Mouse (Mus musculus) left cerebral cortex, adult 2 months (tissue): Measurements from ENCODE around the gene 1810010D01Rik. TPM values are rescaled to one million over a fixed set of nuclear protein-coding genes. Genes with fewer than 3 reads are reported as not detected.
A peak's percentile ranks its signal among the peaks of the same experiment; 100 is the strongest.

Experiments used
- DNase-seq, 2 experiments: peaks; one replicate each; pipeline ENCODE4 v3.0.0; 2021 to 2022; ENCODE audit warnings: low spot score in 2 of 2, mixed read lengths in 1 of 2; ENCODE audit errors: extremely low spot score in 1 of 2
- H3K27ac ChIP-seq: fragments of 200-600 bp; 2 replicates; pipeline ENCODE4 v1.8.1; 2022
- H3K4me3 ChIP-seq: fragments of 200-600 bp; 2 replicates; pipeline ENCODE4 v1.8.1; 2022
- CTCF ChIP-seq: fragments of 200-600 bp; IDR thresholded peaks from 2 replicates; pipeline ENCODE4 v1.8.1; 2022; ENCODE audit warnings: antibody characterized with exemption, mild to moderate bottlenecking, moderate library complexity
- intact Hi-C: fragments of 180-260 bp; cut with DNase I; formaldehyde crosslinking; loops from one replicate; pipeline ENCODE4 v1.15.1; 2025
- total RNA-seq, 2 experiments: library from RNA; stranded (reverse); gene quantifications; 2 replicates each; pipeline ENCODE4 v1.2.3; 2021

Gene 1810010D01Rik
- total RNA-seq, 2 experiments from 2014 or later = 1.2 to 1.8 TPM

- Histone ChIP-seq H3K27ac (peak overlapping the region; percentile 74), H3K4me3 (no peak overlapping the region)
- intact Hi-C loops = no loop called here
- no peak for DNase-seq
- TF ChIP-seq CTCF = no peak
Measured at GRCm38 (mm10) chr7:145206801-145207200, 1.1 kb downstream of the 1810010D01Rik start.

GRCm38 (mm10) chr7:145206056-145206610, 1.8 kb downstream of the 1810010D01Rik start:
- no peak overlapping the region for H3K4me3 ChIP-seq
- no peak; the same call in 1 of the 2 replicates for TF ChIP-seq CTCF
- intact Hi-C loops = no loop called here
- DNase-seq = peak; percentile 54 to 72
- peak overlapping the region; percentile 74 for H3K27ac ChIP-seq

GRCm38 (mm10) chr7:145205363-145205902, 2.5 kb downstream of the 1810010D01Rik start:
- no peak for DNase-seq
- H3K4me3 ChIP-seq = no peak overlapping the region
- intact Hi-C loops = no loop called here
- TF ChIP-seq CTCF = no peak
- H3K27ac ChIP-seq = peak overlapping the region; percentile 60; the same call in 1 of the 2 replicates

- intact Hi-C loops = loop anchor here (5.0 kb wide), 1 partner anchor 172 kb away; no protein-coding TSS in a partner anchor
Measured at GRCm38 (mm10) chr7:145199711-145200110, 8.2 kb downstream of the 1810010D01Rik start.

GRCm38 (mm10) chr7:145198223-145198714, 9.7 kb downstream of the 1810010D01Rik start:
- intact Hi-C loops = loop anchor here (5.0 kb wide), 1 partner anchor 171 kb away; no protein-coding TSS in a partner anchor
- no peak; the same call in 1 of the 2 replicates for TF ChIP-seq CTCF
- peak overlapping the region; percentile 79 for H3K27ac ChIP-seq
- H3K4me3 ChIP-seq = no peak overlapping the region
- peak; percentile 36 to 61 for DNase-seq

More at GRCm38 (mm10) chr7:145199711-145200110, 8.2 kb downstream of the 1810010D01Rik start:
- TF ChIP-seq CTCF = no peak
- no peak overlapping the region for H3K4me3 ChIP-seq
- H3K27ac ChIP-seq = no peak overlapping the region; the same call in 1 of the 2 replicates
- DNase-seq = no peak

GRCm38 (mm10) chr7:145197711-145198110, 10.2 kb downstream of the 1810010D01Rik start:
- H3K27ac ChIP-seq = peak overlapping the region; percentile 79
- intact Hi-C loops = loop anchor here (1.0 to 5.0 kb wide), 4 partner anchors 24 to 261 kb away; no protein-coding TSS in a partner anchor

GRCm38 (mm10) chr7:145197042-145197441, 10.9 kb downstream of the 1810010D01Rik start:
- H3K27ac ChIP-seq = peak overlapping the region; percentile 79
- TF ChIP-seq CTCF = no peak; the same call in 1 of the 2 replicates
- DNase-seq = peak; percentile 80 to 83
- H3K4me3 ChIP-seq = no peak overlapping the region
- intact Hi-C loops = loop anchor here (1.0 to 5.0 kb wide), 4 partner anchors 24 to 260 kb away; no protein-coding TSS in a partner anchor

More at GRCm38 (mm10) chr7:145197711-145198110, 10.2 kb downstream of the 1810010D01Rik start:
- H3K4me3 ChIP-seq = no peak overlapping the region
- DNase-seq = no peak
- TF ChIP-seq CTCF = no peak

GRCm38 (mm10) chr7:145196340-145196739, 11.6 kb downstream of the 1810010D01Rik start:
- intact Hi-C loops = loop anchor here (2.0 to 5.0 kb wide), 2 partner anchors 169 to 260 kb away; no protein-coding TSS in a partner anchor
- DNase-seq = no peak
- peak overlapping the region; percentile 73 for H3K27ac ChIP-seq
- H3K4me3 ChIP-seq = no peak overlapping the region
- no peak; the same call in 1 of the 2 replicates for TF ChIP-seq CTCF

GRCm38 (mm10) chr7:145195186-145195927, 12.6 kb downstream of the 1810010D01Rik start:
- Histone ChIP-seq H3K27ac (peak overlapping the region; percentile 73), H3K4me3 (no peak overlapping the region)
- no peak for TF ChIP-seq CTCF
- intact Hi-C loops = loop anchor here (5.0 kb wide), 1 partner anchor 168 kb away; no protein-coding TSS in a partner anchor
- DNase-seq = no peak

- H3K27ac ChIP-seq = peak overlapping the region; percentile 73; the same call in 1 of the 2 replicates
- TF ChIP-seq CTCF = no peak
- H3K4me3 ChIP-seq = no peak overlapping the region
- intact Hi-C loops = loop anchor here (5.0 kb wide), 1 partner anchor 167 kb away; no protein-coding TSS in a partner anchor
- DNase-seq = peak in 1 of 2 experiments; percentile 52
Measured at GRCm38 (mm10) chr7:145194455-145195161, 13.3 kb downstream of the 1810010D01Rik start.

- intact Hi-C loops = no loop called here
- TF ChIP-seq CTCF = no peak
Measured at GRCm38 (mm10) chr7:145192836-145193235, 15.1 kb downstream of the 1810010D01Rik start.

More at GRCm38 (mm10) chr7:145192836-145193235, 15.1 kb downstream of the 1810010D01Rik start:
- H3K4me3 ChIP-seq = no peak overlapping the region
- no peak overlapping the region for H3K27ac ChIP-seq
- DNase-seq = no peak
